Mouse (Mus musculus) MEL (cell line): ENCODE results near the gene Pdzd8. TPM values are rescaled to one million over a fixed set of nuclear protein-coding genes. Genes with fewer than 3 reads are reported as not detected.

Experiments
- DNase-seq: peaks from one replicate; pipeline ENCODE4 v3.0.0; 2011; ENCODE audit warnings: low read depth, low spot score
- H3K27ac ChIP-seq: 2 replicates; pipeline ENCODE4 v1.5.1; 2012; ENCODE audit warnings: low read depth, mild to moderate bottlenecking, control low read depth, low read length, moderate library complexity; ENCODE audit not compliant: control insufficient read depth
- H3K27me3 ChIP-seq, 2 experiments: fragments of 150-350 bp in 1 of 2; sonication (generic) in 1 of 2; 2 replicates each; pipeline ENCODE4 v1.6.1; 2012; ENCODE audit warnings: low read length in 2 of 2, mild to moderate bottlenecking in 2 of 2, improper control_type of control experiment in 1 of 2, moderate library complexity in 1 of 2; ENCODE audit not compliant: insufficient read depth in 2 of 2, control insufficient read depth in 1 of 2
- H3K36me3 ChIP-seq, 2 experiments: 2 replicates each; pipeline ENCODE4 v1.6.1; 2012 to 2014; ENCODE audit warnings: low read length in 2 of 2, improper control_type of control experiment in 1 of 2, inconsistent platforms in 1 of 2, mild to moderate bottlenecking in 1 of 2; ENCODE audit not compliant: insufficient read depth in 2 of 2, control insufficient read depth in 1 of 2
- H3K4me1 ChIP-seq, 2 experiments: fragments of 150-350 bp in 1 of 2; sonication (generic) in 1 of 2; 2 replicates each; pipeline ENCODE4 v1.6.1; 2012; ENCODE audit warnings: low read length in 2 of 2, improper control_type of control experiment in 1 of 2, mild to moderate bottlenecking in 1 of 2; ENCODE audit not compliant: insufficient read depth in 2 of 2, control insufficient read depth in 1 of 2
- H3K4me3 ChIP-seq, 2 experiments: fragments of 150-350 bp in 1 of 2; sonication (generic) in 1 of 2; 2 replicates each; pipeline ENCODE4 v1.5.1; 2012; ENCODE audit warnings: low read depth in 2 of 2, low read length in 2 of 2, mild to moderate bottlenecking in 2 of 2, moderate library complexity in 2 of 2, control low read depth in 1 of 2, improper control_type of control experiment in 1 of 2; ENCODE audit not compliant: control insufficient read depth in 1 of 2, insufficient read depth in 1 of 2
- H3K79me2 ChIP-seq: 2 replicates; pipeline ENCODE4 v1.6.1; 2012; ENCODE audit warnings: mild to moderate bottlenecking, low read length, moderate library complexity; ENCODE audit not compliant: control insufficient read depth, poor library complexity, insufficient read depth
- H3K9ac ChIP-seq: 2 replicates; pipeline ENCODE4 v1.6.1; 2012; ENCODE audit warnings: low read depth, mild to moderate bottlenecking, control low read depth, low read length, moderate library complexity; ENCODE audit not compliant: control insufficient read depth, poor library complexity, severe bottlenecking
- H3K9me3 ChIP-seq: fragments of 150-350 bp; sonication (generic); replicated peaks from 2 replicates; pipeline ENCODE4 v1.6.1; 2012; ENCODE audit warnings: mild to moderate bottlenecking, low read length, improper control_type of control experiment, moderate library complexity; ENCODE audit not compliant: insufficient read depth
- BHLHE40 ChIP-seq: IDR thresholded peaks from 2 replicates; pipeline ENCODE4 v1.6.1; 2012; ENCODE audit warnings: low read depth, mild to moderate bottlenecking, inconsistent platforms, low read length, improper control_type of control experiment, borderline replicate concordance
- CHD1 ChIP-seq: IDR thresholded peaks from 2 replicates; pipeline ENCODE4 v1.6.1; 2012; ENCODE audit warnings: low read depth, mild to moderate bottlenecking, inconsistent platforms, low read length, improper control_type of control experiment
- CHD2 ChIP-seq: IDR thresholded peaks from 2 replicates; pipeline ENCODE4 v1.6.1; 2011; ENCODE audit warnings: low read length, improper control_type of control experiment
- EP300 ChIP-seq, 2 experiments: IDR thresholded peaks; 2 replicates each; pipeline ENCODE4 v1.6.1; 2011; ENCODE audit warnings: improper control_type of control experiment in 2 of 2, low read length in 2 of 2, low read depth in 1 of 2, mild to moderate bottlenecking in 1 of 2
- ETS1 ChIP-seq: IDR thresholded peaks from 2 replicates; pipeline ENCODE4 v1.6.1; 2012; ENCODE audit warnings: low read depth, mild to moderate bottlenecking, inconsistent platforms, low read length, improper control_type of control experiment, moderate library complexity
- GATA1 ChIP-seq: IDR thresholded peaks from 2 replicates; pipeline ENCODE4 v1.6.1; 2011; ENCODE audit warnings: low read depth, low read length, improper control_type of control experiment
- HCFC1 ChIP-seq: IDR thresholded peaks from 2 replicates; pipeline ENCODE4 v1.6.1; 2012; ENCODE audit warnings: low read depth, mild to moderate bottlenecking, inconsistent platforms, low read length, improper control_type of control experiment, moderate library complexity
- JUND ChIP-seq: IDR thresholded peaks from 2 replicates; pipeline ENCODE4 v1.6.1; 2011; ENCODE audit warnings: low read depth, mild to moderate bottlenecking, improper control_type of control experiment, low read length
- KAT2A ChIP-seq: conservative IDR thresholded peaks from 2 replicates; pipeline ENCODE4 v1.6.1; 2012; ENCODE audit warnings: low read depth, low read length, improper control_type of control experiment, inconsistent platforms
- MAFK ChIP-seq: IDR thresholded peaks from 2 replicates; pipeline ENCODE4 v1.6.1; 2011; ENCODE audit warnings: low read depth, mild to moderate bottlenecking, low read length, improper control_type of control experiment, borderline replicate concordance
- MAX ChIP-seq: IDR thresholded peaks from 2 replicates; pipeline ENCODE4 v1.6.1; 2011; ENCODE audit warnings: low read length, improper control_type of control experiment
- MAZ ChIP-seq: IDR thresholded peaks from 2 replicates; pipeline ENCODE4 v1.6.1; 2012; ENCODE audit warnings: low read depth, mild to moderate bottlenecking, inconsistent platforms, low read length, improper control_type of control experiment
- MEF2A ChIP-seq: IDR thresholded peaks from 2 replicates; pipeline ENCODE4 v1.6.1; 2014; ENCODE audit warnings: low read depth, mild to moderate bottlenecking, inconsistent platforms, low read length, improper control_type of control experiment; ENCODE audit not compliant: poor library complexity, insufficient replicate concordance, severe bottlenecking; ENCODE audit errors: extremely low read depth
- MYC ChIP-seq: IDR thresholded peaks from 2 replicates; pipeline ENCODE4 v1.6.1; 2011; ENCODE audit warnings: low read depth, mild to moderate bottlenecking, low read length, improper control_type of control experiment, moderate library complexity
- POLR2A ChIP-seq, 2 experiments: IDR thresholded peaks; 2 replicates each; pipeline ENCODE4 v1.6.1; 2011 to 2012; ENCODE audit warnings: low read length in 2 of 2, mild to moderate bottlenecking in 2 of 2, control low read depth in 1 of 2, improper control_type of control experiment in 1 of 2, low read depth in 1 of 2, moderate library complexity in 1 of 2; ENCODE audit not compliant: control insufficient read depth in 1 of 2, insufficient read depth in 1 of 2, poor library complexity in 1 of 2
- RAD21 ChIP-seq: IDR thresholded peaks from 2 replicates; pipeline ENCODE4 v1.6.1; 2011; ENCODE audit warnings: mild to moderate bottlenecking, low read depth, low read length, improper control_type of control experiment
- SIN3A ChIP-seq: IDR thresholded peaks from 2 replicates; pipeline ENCODE4 v1.6.1; 2012; ENCODE audit warnings: low read length, improper control_type of control experiment, inconsistent platforms
- SMC3 ChIP-seq: IDR thresholded peaks from 2 replicates; pipeline ENCODE4 v1.6.1; 2011; ENCODE audit warnings: low read depth, low read length, improper control_type of control experiment
- TAL1 ChIP-seq: IDR thresholded peaks from 2 replicates; pipeline ENCODE4 v1.6.1; 2012; ENCODE audit warnings: mild to moderate bottlenecking, inconsistent platforms, low read length, moderate library complexity, mixed read lengths
- TBP ChIP-seq: IDR thresholded peaks from 2 replicates; pipeline ENCODE4 v1.8.0; 2011; ENCODE audit warnings: low read depth, low read length, improper control_type of control experiment
- TCF12 ChIP-seq: IDR thresholded peaks from 2 replicates; pipeline ENCODE4 v1.6.1; 2014; ENCODE audit warnings: low read depth, mild to moderate bottlenecking, inconsistent platforms, low read length, improper control_type of control experiment, moderate library complexity
- USF1 ChIP-seq: IDR thresholded peaks from 2 replicates; pipeline ENCODE4 v1.6.1; 2014; ENCODE audit warnings: low read depth, mild to moderate bottlenecking, inconsistent platforms, low read length, improper control_type of control experiment, moderate library complexity
- ZNF384 ChIP-seq: IDR thresholded peaks from 2 replicates; pipeline ENCODE4 v1.6.1; 2012; ENCODE audit warnings: low read depth, mild to moderate bottlenecking, inconsistent platforms, low read length, improper control_type of control experiment
- polyA plus RNA-seq, 2 experiments: library from polyadenylated mRNA; stranded (reverse) in 1 of 2; unstranded in 1 of 2; fragments of >175 nt in 1 of 2; fragments of >200 nt in 1 of 2; gene quantifications; 2 replicates each; pipeline versions ENCODE4 v1.2.1 to v1.2.4; 2012; ENCODE audit warnings: low replicate concordance in 2 of 2, low read depth in 1 of 2; ENCODE audit not compliant: insufficient read length in 2 of 2, insufficient read depth in 1 of 2, missing spikeins in 1 of 2
- total RNA-seq: library from RNA; depleted of rRNA; stranded (reverse); fragments of 300-350 nt; gene quantifications from 2 replicates; pipeline ENCODE4 v1.2.3, GENCODE M21; 2012

Pdzd8 gene
- total and polyA plus RNA-seq, 3 experiments: 46.4 to 137 (median 49.8) TPM

DNA sequence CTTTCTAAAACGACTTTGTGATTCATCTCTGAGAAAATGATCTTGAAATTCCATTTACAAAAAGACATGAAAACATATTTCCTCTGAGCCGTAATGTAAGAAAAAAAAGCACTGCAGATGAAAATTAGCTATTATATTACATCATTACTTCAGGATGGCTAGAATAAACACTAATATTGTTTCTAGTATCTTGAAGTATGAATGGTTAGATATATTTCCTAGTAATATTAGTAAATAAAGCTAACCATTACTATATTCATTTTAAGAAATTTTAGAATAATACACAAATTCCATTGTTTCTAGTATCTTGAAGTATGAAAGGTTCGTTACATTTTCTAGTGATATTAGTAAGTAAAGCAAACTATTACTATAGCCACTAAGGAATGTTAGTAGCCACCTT, 5.7 kb downstream of the Pdzd8 start:
- DNase-seq: no peak
- no peaks in the 10 kb centered on the region for H3K27me3 ChIP-seq
- no peak for TF ChIP-seq TAL1
- 0 out of 4 replicates have a peak, but pooled peaks of 1 of the 2 experiments have one; percentile 24 for TF ChIP-seq EP300 (IDR thresholded peaks at IDR 0.05; ENCODE audit: low read depth in 1 of 2, low read length in 2 of 2)
- peak; percentile 92; the same call in 1 of the 2 replicates for TF ChIP-seq CHD1
- no peak for TF ChIP-seq USF1
- no peak for TF ChIP-seq SIN3A
- TF ChIP-seq, all 39 proteins: peak for 2
- Histone ChIP-seq H3K9ac (no peak overlapping the region; the same call in 1 of the 2 replicates), H3K4me1 (peaks cover 26 to 61% of the 10 kb centered on the region in 2 experiments), H3K4me3 (peak overlapping the region in 1 of 2 experiments; percentile 12; a peak in 2 of 4 replicates), H3K9me3 (no peaks in the 10 kb centered on the region), H3K27ac (no peak overlapping the region), H3K36me3 (peaks cover 48 to 60% of the 10 kb centered on the region in 2 experiments), H3K79me2 (peaks cover 74% of the 10 kb centered on the region)

DNA sequence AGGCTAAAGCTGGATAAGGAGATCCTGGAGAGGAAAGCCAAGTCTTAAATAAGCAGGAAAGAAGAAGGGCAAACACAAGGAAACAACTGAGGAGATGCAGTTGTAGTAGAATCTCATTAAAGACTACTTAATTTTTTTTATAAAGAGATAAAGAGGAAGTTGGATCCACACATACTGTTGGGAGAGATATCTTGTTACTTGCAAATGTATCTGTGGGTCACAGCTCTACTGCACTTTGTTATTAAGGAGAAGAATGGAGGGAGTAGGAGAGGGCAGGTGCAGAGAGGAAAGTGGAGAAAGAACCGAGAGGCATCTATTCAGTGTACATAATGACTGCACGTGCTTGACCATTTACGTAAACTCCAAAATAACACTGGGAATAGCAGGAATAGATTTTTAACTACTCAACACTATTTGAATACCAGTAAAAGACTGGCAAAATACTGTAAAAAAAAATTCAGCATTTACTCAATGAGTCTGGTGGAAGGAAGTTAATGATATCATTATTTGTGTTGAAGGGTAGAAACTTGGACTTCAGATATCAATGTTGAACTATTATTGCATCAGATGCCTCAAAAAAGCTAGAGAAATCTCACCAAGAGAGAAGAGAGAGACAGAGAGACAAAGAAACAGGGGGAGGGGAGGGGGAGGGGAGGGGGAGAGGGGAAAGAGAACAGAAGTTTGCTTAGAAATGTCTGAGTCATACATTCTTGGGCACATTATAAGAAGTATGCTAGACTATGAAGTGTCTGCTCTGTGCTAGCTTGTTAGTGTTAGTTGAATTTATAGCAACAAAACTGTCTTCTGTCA, 7.5 kb downstream of the Pdzd8 start:
- DNase-seq: peak; percentile 91
- Histone ChIP-seq H3K9ac (peak overlapping the region; percentile 58), H3K4me1 (peaks cover 34 to 78% of the 10 kb centered on the region in 2 experiments), H3K79me2 (peaks cover 68% of the 10 kb centered on the region), H3K27ac (peak overlapping the region; percentile 94), H3K9me3 (no peaks in the 10 kb centered on the region), H3K4me3 (peak overlapping the region in 1 of 2 experiments; percentile 31; a peak in 2 of 4 replicates), H3K36me3 (peaks cover 61 to 74% of the 10 kb centered on the region in 2 experiments), H3K27me3 (no peaks in the 10 kb centered on the region)
- TF ChIP-seq ETS1 (peak; percentile 57), MEF2A (no peak), TAL1 (peak; percentile 80), SIN3A (peak; percentile 70), EP300 (IDR thresholded peaks at IDR 0.05; ENCODE audit: low read depth in 1 of 2, low read length in 2 of 2) (peak; percentile 62 to 79; a peak in 3 of 4 replicates), HCFC1 (0 out of 2 replicates have a peak, but pooled peaks have one; percentile 30), USF1 (no peak), RAD21 (no peak), GATA1 (peak; percentile 81), MAFK (0 out of 2 replicates have a peak, but pooled peaks have one; percentile 15), JUND (0 out of 2 replicates have a peak, but pooled peaks have one; percentile 50), BHLHE40 (peak; percentile 63), MAZ (peak; percentile 81), SMC3 (no peak), MYC (peak; percentile 87; the same call in 1 of the 2 replicates), POLR2A (IDR thresholded peaks at IDR 0.05; ENCODE audit: control insufficient read depth in 1 of 2, insufficient read depth in 1 of 2, low read depth in 1 of 2, low read length in 2 of 2, poor library complexity in 1 of 2) (no peak; a peak in 1 of 4 replicates), TBP (peak; percentile 35; the same call in 1 of the 2 replicates), KAT2A (peak; percentile 51), TCF12 (peak; percentile 88), ZNF384 (peak; percentile 81), CHD2 (peak; percentile 22; the same call in 1 of the 2 replicates), MAX (peak; percentile 44)
